Mouse (Mus musculus): ENCODE measurements around the gene Fam184b. TPM values are rescaled to one million over a fixed set of nuclear protein-coding genes. Genes with fewer than 3 reads are reported as not detected.

Fam184b gene
- polyA plus RNA-seq, 1 experiment, result 0.05 TPM

GRCm38 (mm10) chr5:45627771-45628170 lies 11.6 kb downstream of the Fam184b start:
- H3K27me3 ChIP-seq (ENCODE audit: control insufficient read depth, insufficient read depth, low read length), result no peaks in the 10 kb centered on the region
- no peak for TF ChIP-seq CTCF (IDR thresholded peaks at IDR 0.05; ENCODE audit: borderline replicate concordance, control insufficient read depth, extremely low read depth, insufficient read depth, low read length, poor library complexity)
- TF ChIP-seq POLR2A (IDR thresholded peaks at IDR 0.05; ENCODE audit: control insufficient read depth, extremely low read depth, insufficient read depth, low read length, poor library complexity), result no peak
- DNase-seq, result no peak
- H3K27ac ChIP-seq (ENCODE audit: control insufficient read depth, insufficient read depth, low read length), result no peak overlapping the region
- H3K4me1 ChIP-seq (replicated peaks; ENCODE audit: control insufficient read depth, insufficient read depth, low read length), result no peaks in the 10 kb centered on the region
- H3K36me3 ChIP-seq (ENCODE audit: control insufficient read depth, insufficient read depth, low read length), result no peaks in the 10 kb centered on the region
- H3K4me3 ChIP-seq (ENCODE audit: control insufficient read depth, insufficient read depth, low read length), result no peak overlapping the region
- WGBS, result 92% methylated on average over 1 of the region's 1 CpGs

- 77% methylated on average over 3 of the region's 3 CpGs for whole genome bisulfite sequencing
- Histone ChIP-seq H3K36me3 (ENCODE audit: control insufficient read depth, insufficient read depth, low read length) (no peaks in the 10 kb centered on the region), H3K27ac (ENCODE audit: control insufficient read depth, insufficient read depth, low read length) (no peak overlapping the region), H3K4me1 (replicated peaks; ENCODE audit: control insufficient read depth, insufficient read depth, low read length) (no peaks in the 10 kb centered on the region), H3K4me3 (ENCODE audit: control insufficient read depth, insufficient read depth, low read length) (no peak overlapping the region), H3K27me3 (ENCODE audit: control insufficient read depth, insufficient read depth, low read length) (no peaks in the 10 kb centered on the region)
- TF ChIP-seq CTCF (IDR thresholded peaks at IDR 0.05; ENCODE audit: borderline replicate concordance, control insufficient read depth, extremely low read depth, insufficient read depth, low read length, poor library complexity) (no peak), POLR2A (IDR thresholded peaks at IDR 0.05; ENCODE audit: control insufficient read depth, extremely low read depth, insufficient read depth, low read length, poor library complexity) (no peak)
- no peak for DNase-seq
Observed at GRCm38 (mm10) chr5:45621511-45621910, 17.9 kb downstream of the Fam184b start.

- 93% methylated on average over 4 of the region's 4 CpGs for WGBS
- no peaks in the 10 kb centered on the region for H3K36me3 ChIP-seq (ENCODE audit: control insufficient read depth, insufficient read depth, low read length)
- no peak for DNase-seq
- no peaks in the 10 kb centered on the region for H3K27me3 ChIP-seq (ENCODE audit: control insufficient read depth, insufficient read depth, low read length)
- no peaks in the 10 kb centered on the region for H3K4me1 ChIP-seq (replicated peaks; ENCODE audit: control insufficient read depth, insufficient read depth, low read length)
- TF ChIP-seq CTCF (IDR thresholded peaks at IDR 0.05; ENCODE audit: borderline replicate concordance, control insufficient read depth, extremely low read depth, insufficient read depth, low read length, poor library complexity) (no peak), POLR2A (IDR thresholded peaks at IDR 0.05; ENCODE audit: control insufficient read depth, extremely low read depth, insufficient read depth, low read length, poor library complexity) (no peak)
- no peak overlapping the region for H3K4me3 ChIP-seq (ENCODE audit: control insufficient read depth, insufficient read depth, low read length)
- H3K27ac ChIP-seq (ENCODE audit: control insufficient read depth, insufficient read depth, low read length), result no peak overlapping the region
Observed at GRCm38 (mm10) chr5:45599056-45599455, 40.4 kb downstream of the Fam184b start.

GRCm38 (mm10) chr5:45595363-45596039 lies 43.9 kb downstream of the Fam184b start:
- no peak for DNase-seq
- Histone ChIP-seq H3K4me1 (replicated peaks; ENCODE audit: control insufficient read depth, insufficient read depth, low read length) (no peaks in the 10 kb centered on the region), H3K4me3 (ENCODE audit: control insufficient read depth, insufficient read depth, low read length) (no peak overlapping the region), H3K36me3 (ENCODE audit: control insufficient read depth, insufficient read depth, low read length) (no peaks in the 10 kb centered on the region), H3K27ac (ENCODE audit: control insufficient read depth, insufficient read depth, low read length) (no peak overlapping the region), H3K27me3 (ENCODE audit: control insufficient read depth, insufficient read depth, low read length) (no peaks in the 10 kb centered on the region)
- WGBS, result 92% methylated on average over 3 of the region's 3 CpGs
- TF ChIP-seq POLR2A (IDR thresholded peaks at IDR 0.05; ENCODE audit: control insufficient read depth, extremely low read depth, insufficient read depth, low read length, poor library complexity) (no peak), CTCF (IDR thresholded peaks at IDR 0.05; ENCODE audit: borderline replicate concordance, control insufficient read depth, extremely low read depth, insufficient read depth, low read length, poor library complexity) (no peak)

- Histone ChIP-seq H3K27ac (ENCODE audit: control insufficient read depth, insufficient read depth, low read length) (no peak overlapping the region), H3K36me3 (ENCODE audit: control insufficient read depth, insufficient read depth, low read length) (no peaks in the 10 kb centered on the region), H3K4me1 (replicated peaks; ENCODE audit: control insufficient read depth, insufficient read depth, low read length) (no peaks in the 10 kb centered on the region), H3K27me3 (ENCODE audit: control insufficient read depth, insufficient read depth, low read length) (no peaks in the 10 kb centered on the region), H3K4me3 (ENCODE audit: control insufficient read depth, insufficient read depth, low read length) (no peak overlapping the region)
- WGBS, result 95% methylated on average over 6 of the region's 6 CpGs
- no peak for TF ChIP-seq POLR2A (IDR thresholded peaks at IDR 0.05; ENCODE audit: control insufficient read depth, extremely low read depth, insufficient read depth, low read length, poor library complexity)
- TF ChIP-seq CTCF (IDR thresholded peaks at IDR 0.05; ENCODE audit: borderline replicate concordance, control insufficient read depth, extremely low read depth, insufficient read depth, low read length, poor library complexity), result no peak
- no peak for DNase-seq
Observed at GRCm38 (mm10) chr5:45593276-45593675, 46.1 kb downstream of the Fam184b start.

GRCm38 (mm10) chr5:45590094-45590493 lies 49.3 kb downstream of the Fam184b start:
- H3K27me3 ChIP-seq (ENCODE audit: control insufficient read depth, insufficient read depth, low read length), result no peaks in the 10 kb centered on the region
- no peak overlapping the region for H3K4me3 ChIP-seq (ENCODE audit: control insufficient read depth, insufficient read depth, low read length)
- H3K36me3 ChIP-seq (ENCODE audit: control insufficient read depth, insufficient read depth, low read length), result no peaks in the 10 kb centered on the region
- no peak for DNase-seq
- H3K4me1 ChIP-seq (replicated peaks; ENCODE audit: control insufficient read depth, insufficient read depth, low read length), result no peaks in the 10 kb centered on the region
- no peak overlapping the region for H3K27ac ChIP-seq (ENCODE audit: control insufficient read depth, insufficient read depth, low read length)
- TF ChIP-seq CTCF (IDR thresholded peaks at IDR 0.05; ENCODE audit: borderline replicate concordance, control insufficient read depth, extremely low read depth, insufficient read depth, low read length, poor library complexity) (no peak), POLR2A (IDR thresholded peaks at IDR 0.05; ENCODE audit: control insufficient read depth, extremely low read depth, insufficient read depth, low read length, poor library complexity) (no peak)
- WGBS, result 91% methylated on average over 4 of the region's 4 CpGs

- H3K4me3 ChIP-seq (ENCODE audit: control insufficient read depth, insufficient read depth, low read length), result no peak overlapping the region
- H3K27me3 ChIP-seq (ENCODE audit: control insufficient read depth, insufficient read depth, low read length), result no peaks in the 10 kb centered on the region
- no peaks in the 10 kb centered on the region for H3K36me3 ChIP-seq (ENCODE audit: control insufficient read depth, insufficient read depth, low read length)
- no peak for DNase-seq
- H3K27ac ChIP-seq (ENCODE audit: control insufficient read depth, insufficient read depth, low read length), result no peak overlapping the region
- no peaks in the 10 kb centered on the region for H3K4me1 ChIP-seq (replicated peaks; ENCODE audit: control insufficient read depth, insufficient read depth, low read length)
- 94% methylated on average over 8 of the region's 8 CpGs for WGBS
- TF ChIP-seq CTCF (IDR thresholded peaks at IDR 0.05; ENCODE audit: borderline replicate concordance, control insufficient read depth, extremely low read depth, insufficient read depth, low read length, poor library complexity) (no peak), POLR2A (IDR thresholded peaks at IDR 0.05; ENCODE audit: control insufficient read depth, extremely low read depth, insufficient read depth, low read length, poor library complexity) (no peak)
Observed at GRCm38 (mm10) chr5:45584601-45585000, 54.8 kb downstream of the Fam184b start.
